Mouse (Mus musculus): Measurements from ENCODE around the gene Nfatc2. TPM values are rescaled to one million over a fixed set of nuclear protein-coding genes. Genes with fewer than 3 reads are reported as not detected.

Nfatc2 gene
- polyA plus RNA-seq, 1 experiment from 2014 or later: 3.7 TPM

DNA sequence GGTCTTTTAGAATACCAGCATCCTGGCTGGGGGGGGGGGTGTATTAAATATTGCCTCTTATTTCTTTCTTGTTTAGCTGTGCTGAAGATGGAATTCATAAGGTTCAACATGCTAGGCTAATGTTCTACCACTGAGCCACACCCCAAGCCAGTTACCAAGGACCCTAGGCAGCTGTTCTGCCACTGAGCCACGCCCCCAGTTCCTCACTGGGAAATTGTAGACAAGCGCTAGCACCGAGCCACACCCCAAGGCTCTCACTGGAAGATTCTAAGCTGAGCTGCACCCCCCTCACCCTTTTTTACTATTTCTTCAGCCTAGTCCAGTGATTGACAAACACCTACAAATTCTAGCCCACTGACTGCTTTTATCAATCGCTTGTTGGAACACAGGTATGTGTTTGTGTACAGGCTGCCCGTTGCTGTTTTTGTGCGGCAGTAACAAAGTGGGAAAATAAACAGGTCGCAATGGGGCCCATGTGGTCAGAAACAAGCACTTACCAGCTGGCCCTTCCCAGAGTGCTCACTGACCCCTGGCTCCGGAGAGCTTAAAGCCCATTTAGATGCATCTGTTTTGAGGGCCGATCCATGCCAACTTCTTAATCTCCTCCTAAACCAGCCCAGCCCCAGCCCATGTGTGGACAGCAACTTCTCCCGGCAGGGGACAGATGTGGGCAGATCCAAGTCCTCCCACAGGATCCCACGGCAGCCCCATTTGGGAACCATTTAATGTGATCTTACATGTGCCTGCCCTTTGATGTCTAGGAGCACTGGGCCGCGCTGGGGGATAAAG, 11.8 kb upstream of the Nfatc2 start:
- H3K36me3 ChIP-seq (replicated peaks; ENCODE audit: control insufficient read depth, insufficient read depth): no peaks in the 10 kb centered on the region
- H3K27ac ChIP-seq: no peak overlapping the region
- H3K27me3 ChIP-seq (ENCODE audit: control insufficient read depth, insufficient read depth, low read length): no peaks in the 10 kb centered on the region
- 63% methylated on average over 13 of the region's 13 CpGs for WGBS
- DNase-seq (ENCODE audit: low spot score) (no peak), ATAC-seq (ENCODE audit: low FRiP score) (no peak)
- H3K4me1 ChIP-seq (replicated peaks; ENCODE audit: control insufficient read depth, insufficient read depth, low read length): 0 out of 2 replicates have a peak, but pooled peaks cover 8% of the 10 kb centered on the region
- no peak overlapping the region for H3K9ac ChIP-seq
- no peaks in the 10 kb centered on the region for H3K9me3 ChIP-seq (ENCODE audit: control insufficient read depth, low read length)
- no peak overlapping the region for H3K4me3 ChIP-seq (replicated peaks; ENCODE audit: low read length)
- no peak overlapping the region for H3K4me2 ChIP-seq (replicated peaks)

DNA sequence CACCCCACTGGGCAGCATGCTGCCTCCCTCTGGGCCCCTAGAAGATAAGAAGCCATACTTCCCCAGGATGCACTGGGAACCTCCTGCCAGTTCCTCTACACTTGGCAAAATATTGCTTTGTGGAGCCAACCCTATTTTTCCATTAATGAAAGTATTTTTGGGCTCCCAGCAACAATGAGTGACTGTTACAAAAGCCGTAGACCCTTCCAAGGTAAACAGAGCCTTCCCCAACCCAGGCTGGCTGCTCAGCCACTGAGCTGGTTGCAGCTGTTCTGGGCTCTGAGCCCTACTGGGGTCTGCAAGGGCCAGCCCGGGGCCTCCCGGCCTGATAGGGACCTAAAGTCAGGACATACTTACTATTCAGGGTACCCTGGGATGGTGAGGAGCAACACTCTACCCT, 9.5 kb upstream of the Nfatc2 start:
- DNase-seq (ENCODE audit: low spot score): no peak

GRCm38 (mm10) chr2:168609653-168610248, 8.3 kb upstream of the Nfatc2 start:
- Histone ChIP-seq H3K36me3 (replicated peaks; ENCODE audit: control insufficient read depth, insufficient read depth) (no peaks in the 10 kb centered on the region), H3K9me3 (ENCODE audit: control insufficient read depth, low read length) (no peaks in the 10 kb centered on the region), H3K4me1 (replicated peaks; ENCODE audit: control insufficient read depth, insufficient read depth, low read length) (0 out of 2 replicates have a peak, but pooled peaks cover 8% of the 10 kb centered on the region), H3K9ac (no peak overlapping the region), H3K4me2 (replicated peaks) (no peak overlapping the region), H3K27ac (no peak overlapping the region), H3K4me3 (replicated peaks; ENCODE audit: low read length) (no peak overlapping the region), H3K27me3 (ENCODE audit: control insufficient read depth, insufficient read depth, low read length) (no peaks in the 10 kb centered on the region)
- 34% methylated on average over 6 of the region's 6 CpGs for WGBS
- ATAC-seq (ENCODE audit: low FRiP score): no peak
- no peak for DNase-seq (ENCODE audit: low spot score)

More for the DNA sequence above, 9.5 kb upstream of the Nfatc2 start:
- Histone ChIP-seq H3K9ac (no peak overlapping the region), H3K36me3 (replicated peaks; ENCODE audit: control insufficient read depth, insufficient read depth) (no peaks in the 10 kb centered on the region), H3K9me3 (ENCODE audit: control insufficient read depth, low read length) (no peaks in the 10 kb centered on the region), H3K4me2 (replicated peaks) (no peak overlapping the region), H3K27me3 (ENCODE audit: control insufficient read depth, insufficient read depth, low read length) (no peaks in the 10 kb centered on the region), H3K27ac (no peak overlapping the region), H3K4me3 (replicated peaks; ENCODE audit: low read length) (no peak overlapping the region), H3K4me1 (replicated peaks; ENCODE audit: control insufficient read depth, insufficient read depth, low read length) (0 out of 2 replicates have a peak, but pooled peaks cover 8% of the 10 kb centered on the region)
- 82% methylated on average over 3 of the region's 3 CpGs for WGBS
- no peak for ATAC-seq (ENCODE audit: low FRiP score)

GRCm38 (mm10) chr2:168608125-168608564, 6.7 kb upstream of the Nfatc2 start:
- Histone ChIP-seq H3K4me1 (replicated peaks; ENCODE audit: control insufficient read depth, insufficient read depth, low read length) (0 out of 2 replicates have a peak, but pooled peaks cover 8% of the 10 kb centered on the region), H3K9me3 (ENCODE audit: control insufficient read depth, low read length) (no peaks in the 10 kb centered on the region), H3K36me3 (replicated peaks; ENCODE audit: control insufficient read depth, insufficient read depth) (no peaks in the 10 kb centered on the region), H3K27me3 (ENCODE audit: control insufficient read depth, insufficient read depth, low read length) (peaks cover 6% of the 10 kb centered on the region), H3K9ac (no peak overlapping the region), H3K27ac (no peak overlapping the region), H3K4me3 (replicated peaks; ENCODE audit: low read length) (no peak overlapping the region), H3K4me2 (replicated peaks) (no peak overlapping the region)
- no peak for ATAC-seq (ENCODE audit: low FRiP score)
- WGBS: 68% methylated on average over 9 of the region's 9 CpGs
- DNase-seq (ENCODE audit: low spot score): no peak

DNA sequence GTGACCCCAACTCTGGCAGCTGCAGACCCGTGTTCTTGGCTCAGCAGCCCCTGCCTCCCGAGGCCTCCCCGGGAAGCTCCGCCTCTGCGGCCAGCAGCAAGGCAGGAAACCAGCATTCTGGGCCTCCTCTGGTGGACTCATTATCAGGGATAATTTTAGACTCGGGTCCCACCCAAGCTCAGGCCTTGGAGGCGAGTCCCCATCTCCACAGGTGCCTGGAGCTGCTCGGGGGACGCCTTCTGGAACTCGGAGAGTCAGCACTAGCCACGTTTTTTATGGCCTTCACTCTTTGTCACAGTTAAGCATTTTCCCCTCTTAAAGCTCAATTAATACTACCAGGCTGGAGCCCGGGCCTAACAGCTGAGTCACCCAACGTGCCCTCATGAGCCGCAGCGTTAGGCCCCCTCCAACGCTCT, 3.2 kb upstream of the Nfatc2 start:
- no peaks in the 10 kb centered on the region for H3K36me3 ChIP-seq (replicated peaks; ENCODE audit: control insufficient read depth, insufficient read depth)
- H3K4me1 ChIP-seq (replicated peaks; ENCODE audit: control insufficient read depth, insufficient read depth, low read length): peaks cover 27% of the 10 kb centered on the region; the same call in 1 of the 2 replicates
- ATAC-seq (ENCODE audit: low FRiP score): no peak
- no peak overlapping the region for H3K9ac ChIP-seq
- H3K27ac ChIP-seq: no peak overlapping the region
- H3K27me3 ChIP-seq (ENCODE audit: control insufficient read depth, insufficient read depth, low read length): peaks cover 26% of the 10 kb centered on the region
- H3K4me3 ChIP-seq (replicated peaks; ENCODE audit: low read length): no peak overlapping the region
- WGBS: 46% methylated on average over 16 of the region's 16 CpGs
- no peaks in the 10 kb centered on the region for H3K9me3 ChIP-seq (ENCODE audit: control insufficient read depth, low read length)
- H3K4me2 ChIP-seq (replicated peaks): no peak overlapping the region
- no peak for DNase-seq (ENCODE audit: low spot score)

DNA sequence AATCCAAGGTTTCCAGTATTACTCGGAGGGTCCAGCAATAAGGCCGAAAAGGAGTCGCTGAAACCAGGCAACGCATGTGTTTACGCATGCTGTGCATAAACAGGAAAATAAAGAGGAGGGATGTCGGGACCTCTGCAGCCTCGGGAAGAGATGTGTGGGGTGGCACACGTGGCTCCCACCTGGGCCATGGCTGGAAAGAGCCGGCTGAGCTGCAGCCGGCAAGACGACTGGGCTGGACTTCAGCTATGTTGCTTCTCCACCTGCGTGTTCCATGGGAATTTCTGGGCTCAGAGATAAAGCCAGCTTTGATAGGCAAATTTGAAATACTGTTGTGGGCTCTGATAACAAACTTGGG, 907 bp upstream of the Nfatc2 start:
- ATAC-seq (ENCODE audit: low FRiP score) (no peak), DNase-seq (ENCODE audit: low spot score) (no peak)
- H3K36me3 ChIP-seq (replicated peaks; ENCODE audit: control insufficient read depth, insufficient read depth): no peaks in the 10 kb centered on the region
- H3K4me2 ChIP-seq (replicated peaks): peak overlapping the region; percentile 78
- no peak overlapping the region for H3K4me3 ChIP-seq (replicated peaks; ENCODE audit: low read length)
- peaks cover 27% of the 10 kb centered on the region for H3K27me3 ChIP-seq (ENCODE audit: control insufficient read depth, insufficient read depth, low read length)
- no peak overlapping the region for H3K27ac ChIP-seq
- peaks cover 22% of the 10 kb centered on the region; the same call in 1 of the 2 replicates for H3K4me1 ChIP-seq (replicated peaks; ENCODE audit: control insufficient read depth, insufficient read depth, low read length)
- 0 out of 2 replicates have a peak overlapping the region, but pooled peaks have one; percentile 69 for H3K9ac ChIP-seq
- 28% methylated on average over 12 of the region's 12 CpGs for WGBS
- H3K9me3 ChIP-seq (ENCODE audit: control insufficient read depth, low read length): no peaks in the 10 kb centered on the region

- Histone ChIP-seq H3K4me2 (replicated peaks) (peak overlapping the region; percentile 78), H3K27ac (peak overlapping the region; percentile 66), H3K4me1 (replicated peaks; ENCODE audit: control insufficient read depth, insufficient read depth, low read length) (peaks cover 22% of the 10 kb centered on the region; the same call in 1 of the 2 replicates), H3K27me3 (ENCODE audit: control insufficient read depth, insufficient read depth, low read length) (peaks cover 27% of the 10 kb centered on the region), H3K9ac (peak overlapping the region; percentile 69), H3K9me3 (ENCODE audit: control insufficient read depth, low read length) (no peaks in the 10 kb centered on the region), H3K4me3 (replicated peaks; ENCODE audit: low read length) (peak overlapping the region; percentile 48), H3K36me3 (replicated peaks; ENCODE audit: control insufficient read depth, insufficient read depth) (no peaks in the 10 kb centered on the region)
- DNase-seq (ENCODE audit: low spot score) (peak; percentile 66), ATAC-seq (ENCODE audit: low FRiP score) (no peak; the same call in 1 of the 2 replicates)
- under 1% methylated on average over 32 of the region's 32 CpGs for WGBS
These were observed 537 bp downstream of the Nfatc2 start for GRCm38 (mm10) chr2:168600750-168601490.

- Histone ChIP-seq H3K4me1 (replicated peaks; ENCODE audit: control insufficient read depth, insufficient read depth, low read length) (peaks cover 10% of the 10 kb centered on the region; the same call in 1 of the 2 replicates), H3K27ac (no peak overlapping the region), H3K27me3 (ENCODE audit: control insufficient read depth, insufficient read depth, low read length) (peaks cover 18% of the 10 kb centered on the region), H3K4me2 (replicated peaks) (no peak overlapping the region), H3K4me3 (replicated peaks; ENCODE audit: low read length) (no peak overlapping the region), H3K9me3 (ENCODE audit: control insufficient read depth, low read length) (no peaks in the 10 kb centered on the region), H3K36me3 (replicated peaks; ENCODE audit: control insufficient read depth, insufficient read depth) (no peaks in the 10 kb centered on the region), H3K9ac (no peak overlapping the region)
- no peak for DNase-seq (ENCODE audit: low spot score)
- WGBS: 86% methylated on average over 7 of the region's 7 CpGs
- no peak for ATAC-seq (ENCODE audit: low FRiP score)
These were observed 5.8 kb downstream of the Nfatc2 start for GRCm38 (mm10) chr2:168595693-168596092.

DNA sequence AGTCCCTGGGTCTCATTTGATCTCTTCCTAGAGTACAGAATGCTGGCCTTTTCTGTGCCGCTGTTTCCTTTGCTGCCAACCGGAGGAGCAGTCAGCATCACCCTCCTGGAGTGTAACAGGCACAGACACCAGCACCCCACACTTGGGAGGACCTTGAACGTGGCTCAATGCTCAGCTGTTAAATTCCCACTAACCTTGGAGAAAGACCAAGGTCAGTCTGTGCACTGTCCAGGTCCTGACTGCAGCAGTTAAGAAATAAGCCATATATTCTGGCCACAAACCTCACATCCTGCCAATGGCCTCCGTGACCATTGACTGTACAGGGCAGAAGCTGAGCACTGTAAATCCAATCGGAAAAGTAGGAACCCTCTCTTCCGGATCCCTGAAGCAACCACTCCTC, 7.8 kb downstream of the Nfatc2 start:
- Histone ChIP-seq H3K4me2 (replicated peaks) (no peak overlapping the region), H3K9me3 (ENCODE audit: control insufficient read depth, low read length) (no peaks in the 10 kb centered on the region), H3K4me3 (replicated peaks; ENCODE audit: low read length) (no peak overlapping the region), H3K9ac (no peak overlapping the region), H3K4me1 (replicated peaks; ENCODE audit: control insufficient read depth, insufficient read depth, low read length) (peaks cover 19% of the 10 kb centered on the region), H3K27me3 (ENCODE audit: control insufficient read depth, insufficient read depth, low read length) (peaks cover 31% of the 10 kb centered on the region), H3K36me3 (replicated peaks; ENCODE audit: control insufficient read depth, insufficient read depth) (no peaks in the 10 kb centered on the region), H3K27ac (no peak overlapping the region)
- 86% methylated on average over 6 of the region's 6 CpGs for WGBS
- ATAC-seq (ENCODE audit: low FRiP score): no peak
- DNase-seq (ENCODE audit: low spot score): no peak

Data from hindbrain, embryonic 14.5 days (tissue).